Mouse (Mus musculus): ENCODE measurements at regions not wholly inside any gene's neighbourhood (a gene's known extent, or its start where the extent isn't known, plus 50 kb on each side); places are given as distances from the start of the nearest gene placed in this dataset.

DNA sequence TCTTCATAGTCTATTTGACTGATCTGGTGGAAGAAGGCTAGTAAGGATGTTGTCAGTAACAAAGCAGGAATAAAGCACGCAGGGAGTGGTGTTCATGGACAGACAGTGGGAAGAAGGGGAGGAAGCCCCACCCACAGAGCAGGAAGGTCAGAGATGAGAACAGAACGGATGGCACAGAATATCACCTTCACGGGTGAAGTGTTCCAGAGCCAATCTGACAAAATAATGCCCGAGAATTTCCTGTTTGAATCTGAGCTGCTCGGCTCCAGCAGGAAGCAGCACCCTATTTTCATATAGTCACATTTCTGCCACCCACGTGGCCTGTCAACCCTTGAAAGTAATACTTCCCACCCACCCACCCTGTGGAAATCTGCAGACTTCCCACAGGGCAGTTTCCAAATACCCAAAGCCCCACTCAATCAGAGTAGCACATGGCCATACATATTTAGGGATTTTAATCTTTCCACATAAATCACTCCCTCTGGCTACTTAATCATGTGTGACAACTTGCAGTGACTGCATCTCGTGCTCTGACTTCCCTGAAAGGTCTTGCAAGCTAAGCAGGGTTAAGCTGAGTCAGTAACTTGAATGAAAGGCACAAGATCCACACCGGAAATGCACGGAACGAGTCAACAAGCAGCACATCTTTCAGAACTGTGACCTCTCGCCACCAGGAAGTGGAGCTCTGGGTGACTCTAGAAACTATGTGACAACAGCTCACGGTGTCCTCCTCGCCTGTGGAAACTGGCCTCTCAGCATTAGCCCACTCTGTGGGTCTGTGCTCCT lies 158.0 kb upstream of the Creb1 start:
- no peak overlapping the region for H3K4me3 ChIP-seq (ENCODE audit: control insufficient read depth in 1 of 2, insufficient read depth in 1 of 2, low read depth in 2 of 2, low read length in 2 of 2)
- no peaks in the 10 kb centered on the region; a peak in 1 of 4 replicates for H3K27me3 ChIP-seq (ENCODE audit: control insufficient read depth in 1 of 2, insufficient read depth in 2 of 2, low read length in 2 of 2)
- DNase-seq (ENCODE audit: low read depth, low spot score) = no peak
- H3K36me3 ChIP-seq (ENCODE audit: control insufficient read depth in 1 of 2, insufficient read depth in 2 of 2, low read length in 2 of 2) = no peaks in the 10 kb centered on the region
- H3K79me2 ChIP-seq (ENCODE audit: control insufficient read depth, insufficient read depth, low read length, poor library complexity) = no peaks in the 10 kb centered on the region
- no peak overlapping the region for H3K9ac ChIP-seq (ENCODE audit: control insufficient read depth, low read depth, low read length, poor library complexity, severe bottlenecking)
- H3K9me3 ChIP-seq (replicated peaks; ENCODE audit: insufficient read depth, low read length) = no peaks in the 10 kb centered on the region
- TF ChIP-seq MYB (IDR thresholded peaks at IDR 0.05; ENCODE audit: low read depth, low read length) = no peak
- no peak for TF ChIP-seq GATA1 (IDR thresholded peaks at IDR 0.05; ENCODE audit: low read depth, low read length)
- no peak for TF ChIP-seq POLR2A (IDR thresholded peaks at IDR 0.05; ENCODE audit: control insufficient read depth in 1 of 2, insufficient read depth in 1 of 2, low read depth in 1 of 2, low read length in 2 of 2, poor library complexity in 1 of 2)
- no peaks in the 10 kb centered on the region for H3K4me1 ChIP-seq (ENCODE audit: control insufficient read depth in 1 of 2, insufficient read depth in 2 of 2, low read length in 2 of 2)
- H3K27ac ChIP-seq (ENCODE audit: control insufficient read depth, low read depth, low read length) = no peak overlapping the region

DNA sequence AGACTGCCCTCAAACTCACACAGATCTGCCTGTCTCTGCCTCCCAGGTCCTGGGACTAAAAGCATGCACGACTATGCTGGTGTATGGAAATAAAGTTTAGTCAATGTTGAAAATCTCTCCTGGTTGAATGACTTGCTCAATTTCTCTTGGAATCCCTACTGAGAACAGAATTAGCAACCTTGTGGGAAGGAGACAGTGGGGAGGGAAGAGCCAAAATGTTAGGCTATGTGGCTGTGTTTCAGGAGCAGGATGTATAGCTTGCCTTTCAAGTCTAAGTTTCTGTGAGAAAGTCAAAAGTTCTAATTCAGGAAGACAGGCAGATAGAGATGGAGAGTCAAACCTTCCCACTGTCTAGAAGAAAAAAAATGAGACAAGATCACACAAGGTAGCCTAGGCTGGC lies 168.3 kb upstream of the Creb1 start:
- DNase-seq (ENCODE audit: low read depth, low spot score) = no peak
- no peak for TF ChIP-seq CTCF (IDR thresholded peaks at IDR 0.05 in 2 of 3, conservative IDR thresholded peaks at IDR 0.05 in 1 of 3; ENCODE audit: control insufficient read depth in 1 of 3, insufficient read depth in 1 of 3, low read depth in 2 of 3, low read length in 3 of 3, poor library complexity in 1 of 3, severe bottlenecking in 1 of 3)
- no peak for TF ChIP-seq JUND (IDR thresholded peaks at IDR 0.05; ENCODE audit: low read depth, low read length)
- no peak for TF ChIP-seq HCFC1 (IDR thresholded peaks at IDR 0.05; ENCODE audit: low read depth, low read length)
- TF ChIP-seq EP300 (IDR thresholded peaks at IDR 0.05; ENCODE audit: low read depth in 1 of 2, low read length in 2 of 2) = no peak
- TF ChIP-seq RAD21 (IDR thresholded peaks at IDR 0.05; ENCODE audit: low read depth, low read length) = no peak
- no peak for TF ChIP-seq ETS1 (IDR thresholded peaks at IDR 0.05; ENCODE audit: low read depth, low read length)
- no peak for TF ChIP-seq ZMIZ1 (IDR thresholded peaks at IDR 0.05; ENCODE audit: low read depth, low read length)
- TF ChIP-seq USF2 (IDR thresholded peaks at IDR 0.05; ENCODE audit: borderline replicate concordance in 1 of 2, insufficient read depth in 1 of 2, low read depth in 1 of 2, low read length in 2 of 2) = no peak
- TF ChIP-seq GATA1 (IDR thresholded peaks at IDR 0.05; ENCODE audit: low read depth, low read length) = no peak
- TF ChIP-seq MAX (IDR thresholded peaks at IDR 0.05; ENCODE audit: low read length) = no peak
- no peak for TF ChIP-seq BHLHE40 (IDR thresholded peaks at IDR 0.05; ENCODE audit: borderline replicate concordance, low read depth, low read length)

More for the DNA sequence above, 168.3 kb upstream of the Creb1 start:
- H3K4me1 ChIP-seq (ENCODE audit: control insufficient read depth in 1 of 2, insufficient read depth in 2 of 2, low read length in 2 of 2) = no peaks in the 10 kb centered on the region
- no peaks in the 10 kb centered on the region for H3K36me3 ChIP-seq (ENCODE audit: control insufficient read depth in 1 of 2, insufficient read depth in 2 of 2, low read length in 2 of 2)
- no peaks in the 10 kb centered on the region for H3K9me3 ChIP-seq (replicated peaks; ENCODE audit: insufficient read depth, low read length)
- H3K27me3 ChIP-seq (ENCODE audit: control insufficient read depth in 1 of 2, insufficient read depth in 2 of 2, low read length in 2 of 2) = no peaks in the 10 kb centered on the region
- H3K27ac ChIP-seq (ENCODE audit: control insufficient read depth, low read depth, low read length) = no peak overlapping the region
- no peak overlapping the region for H3K9ac ChIP-seq (ENCODE audit: control insufficient read depth, low read depth, low read length, poor library complexity, severe bottlenecking)
- H3K79me2 ChIP-seq (ENCODE audit: control insufficient read depth, insufficient read depth, low read length, poor library complexity) = no peaks in the 10 kb centered on the region
- no peak overlapping the region for H3K4me3 ChIP-seq (ENCODE audit: control insufficient read depth in 1 of 2, insufficient read depth in 1 of 2, low read depth in 2 of 2, low read length in 2 of 2)
